Mouse (Mus musculus): ENCODE data around the gene Npnt. TPM values are rescaled to one million over a fixed set of nuclear protein-coding genes. Genes with fewer than 3 reads are reported as not detected.
A peak's percentile ranks its signal among the peaks of the same experiment; 100 is the strongest.

The Npnt gene
- polyA plus RNA-seq, 1 experiment from 2014 or later, result 2.7 TPM

DNA sequence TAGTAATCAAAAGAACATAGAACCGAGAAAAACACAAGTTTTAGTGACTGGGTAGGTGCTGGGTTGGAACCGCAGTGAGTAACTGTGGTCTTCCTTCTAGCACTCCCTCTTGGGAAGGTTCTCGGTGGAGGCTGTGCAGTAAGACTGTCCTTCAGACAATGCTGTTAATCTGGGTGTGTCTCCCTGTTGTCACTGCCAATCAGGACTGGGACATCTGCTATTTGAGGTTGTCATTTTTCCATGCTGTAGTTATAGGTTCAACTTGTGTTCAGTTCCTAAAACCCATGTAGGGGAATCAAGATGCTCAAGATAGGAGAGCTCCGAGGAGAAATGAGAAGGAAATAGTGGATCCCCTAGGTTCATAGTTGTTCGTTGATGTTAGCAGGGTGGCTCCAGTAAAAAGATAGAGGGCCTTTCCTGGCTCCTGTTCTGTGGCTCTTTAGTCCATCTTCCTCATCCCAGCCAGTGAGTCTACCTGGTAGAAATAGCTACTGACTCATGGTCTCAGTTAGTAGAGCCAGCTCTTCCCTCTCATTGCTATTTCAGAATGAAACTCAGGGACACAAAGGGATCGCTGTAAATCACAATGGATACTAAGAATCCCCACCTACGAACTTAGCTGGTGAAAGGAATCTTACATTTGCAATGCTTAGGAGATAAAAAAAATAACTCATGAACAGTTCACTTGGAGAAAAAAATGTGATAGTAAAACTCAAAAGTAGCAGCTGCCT, 12.7 kb upstream of the Npnt start:
- Histone ChIP-seq H3K36me3 (no peaks in the 10 kb centered on the region), H3K4me2 (no peak overlapping the region), H3K9me3 (replicated peaks) (no peaks in the 10 kb centered on the region), H3K4me1 (no peaks in the 10 kb centered on the region; the same call in 1 of the 2 replicates), H3K4me3 (no peak overlapping the region), H3K9ac (no peak overlapping the region), H3K27me3 (replicated peaks) (no peaks in the 10 kb centered on the region), H3K27ac (no peak overlapping the region)
- 65% methylated on average over 7 of the region's 7 CpGs for WGBS (ENCODE audit: insufficient replicate concordance)
- no peak for ATAC-seq

DNA sequence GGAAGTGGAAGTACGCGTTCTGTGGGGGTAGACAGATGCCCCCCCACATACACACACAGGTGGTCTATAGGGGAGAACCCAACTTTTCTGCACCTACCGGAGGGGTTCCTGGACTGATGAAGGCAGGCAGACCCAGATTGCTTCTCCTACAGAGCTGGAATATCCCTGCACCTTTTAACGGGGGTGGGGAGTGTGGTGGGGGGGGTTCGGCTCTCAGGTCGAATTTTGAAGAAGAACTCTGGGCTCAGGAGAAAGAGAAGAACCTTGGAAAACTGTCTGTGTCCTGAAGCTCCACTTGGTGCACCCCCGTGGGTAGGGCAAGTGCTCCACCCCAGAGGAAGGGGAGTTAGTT, 414 bp upstream of the Npnt start:
- Histone ChIP-seq H3K4me1 (peaks cover 10% of the 10 kb centered on the region), H3K36me3 (no peaks in the 10 kb centered on the region), H3K27me3 (replicated peaks) (peaks cover 56% of the 10 kb centered on the region), H3K27ac (no peak overlapping the region), H3K4me2 (peak overlapping the region; percentile 83), H3K9ac (no peak overlapping the region), H3K9me3 (replicated peaks) (no peaks in the 10 kb centered on the region), H3K4me3 (peak overlapping the region; percentile 60)
- WGBS (ENCODE audit: insufficient replicate concordance), result 10% methylated on average over 7 of the region's 7 CpGs
- ATAC-seq, result peak; percentile 17; the same call in 1 of the 2 replicates

DNA sequence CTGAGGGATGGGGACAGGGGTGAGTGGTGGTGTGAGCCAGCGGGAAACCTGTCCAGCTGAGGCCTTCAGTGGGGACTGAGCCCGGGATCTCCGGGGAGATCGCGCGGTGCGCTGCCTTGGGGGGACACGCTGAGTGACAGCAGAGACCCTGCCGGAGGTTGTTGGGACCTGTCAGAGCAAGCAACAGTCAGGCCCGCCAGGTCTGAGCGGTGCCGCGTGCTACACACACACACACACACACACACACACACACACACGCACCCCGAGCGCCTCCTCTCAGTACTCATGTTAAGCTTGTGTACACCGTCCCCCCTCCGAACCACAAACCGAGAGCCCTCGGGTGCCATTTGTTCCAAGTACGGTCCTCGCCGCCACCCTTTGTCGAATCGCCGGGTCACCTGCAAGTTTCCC, 706 bp downstream of the Npnt start:
- peak overlapping the region; percentile 60 for H3K4me3 ChIP-seq
- H3K36me3 ChIP-seq, result no peaks in the 10 kb centered on the region
- H3K4me1 ChIP-seq, result peaks cover 10% of the 10 kb centered on the region
- no peak overlapping the region for H3K9ac ChIP-seq
- H3K4me2 ChIP-seq, result peak overlapping the region; percentile 83
- peaks cover 56% of the 10 kb centered on the region for H3K27me3 ChIP-seq (replicated peaks)
- no peak overlapping the region for H3K27ac ChIP-seq
- ATAC-seq, result peak; percentile 55
- no peaks in the 10 kb centered on the region for H3K9me3 ChIP-seq (replicated peaks)
- WGBS (ENCODE audit: insufficient replicate concordance), result 2% methylated on average over 26 of the region's 26 CpGs

DNA sequence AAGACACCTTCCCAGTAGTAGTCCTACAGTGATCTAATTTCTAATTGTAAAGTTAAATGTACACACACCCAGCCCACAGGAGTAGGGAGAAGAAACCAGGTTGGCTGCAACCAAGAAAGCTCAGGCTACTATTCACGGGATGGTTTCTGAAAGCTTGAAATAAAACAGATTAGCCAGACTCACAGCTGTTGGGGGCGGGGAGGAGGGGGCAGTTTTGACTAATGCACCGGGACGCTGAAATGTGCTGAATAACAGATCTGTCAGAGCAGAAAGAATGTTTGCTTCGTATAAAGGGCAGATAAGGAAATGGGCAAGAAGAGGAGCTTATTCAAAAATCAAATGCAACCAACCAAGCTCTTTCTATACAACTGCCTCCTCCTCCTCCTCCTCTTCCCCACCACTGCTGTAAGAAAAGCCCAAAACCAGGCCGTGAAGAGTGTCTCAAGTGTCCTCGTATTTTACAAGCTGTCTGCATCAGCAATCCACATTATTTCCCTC, 1.7 kb downstream of the Npnt start:
- no peak overlapping the region for H3K4me3 ChIP-seq
- no peak for ATAC-seq
- H3K9me3 ChIP-seq (replicated peaks), result no peaks in the 10 kb centered on the region
- peaks cover 10% of the 10 kb centered on the region for H3K4me1 ChIP-seq
- H3K36me3 ChIP-seq, result no peaks in the 10 kb centered on the region
- H3K9ac ChIP-seq, result no peak overlapping the region
- H3K27ac ChIP-seq, result no peak overlapping the region
- WGBS (ENCODE audit: insufficient replicate concordance), result 20% methylated on average over 7 of the region's 7 CpGs
- H3K27me3 ChIP-seq (replicated peaks), result peaks cover 56% of the 10 kb centered on the region
- H3K4me2 ChIP-seq, result no peak overlapping the region

DNA sequence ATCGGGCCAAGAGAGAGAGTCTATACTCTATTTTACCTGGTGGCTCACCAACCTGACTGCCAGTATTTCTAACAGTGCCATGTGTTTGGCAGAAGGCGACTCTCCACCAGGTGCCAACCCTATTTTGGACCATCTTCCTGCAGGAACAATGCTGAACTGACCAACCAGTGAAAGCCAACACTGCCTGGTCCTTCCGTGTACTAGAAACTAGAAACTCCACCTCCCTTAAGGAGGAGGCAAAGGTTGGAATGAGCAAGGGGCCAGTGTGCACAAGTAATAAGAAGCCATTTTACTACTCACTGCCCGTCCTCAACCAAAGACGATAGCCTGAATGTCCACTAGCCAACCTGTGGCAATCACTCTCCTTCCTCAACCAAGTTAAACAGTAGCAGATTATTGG, 4.0 kb downstream of the Npnt start:
- Histone ChIP-seq H3K4me3 (no peak overlapping the region), H3K4me2 (no peak overlapping the region), H3K9ac (no peak overlapping the region), H3K9me3 (replicated peaks) (no peaks in the 10 kb centered on the region), H3K27ac (no peak overlapping the region), H3K4me1 (peaks cover 10% of the 10 kb centered on the region), H3K36me3 (no peaks in the 10 kb centered on the region), H3K27me3 (replicated peaks) (peaks cover 40% of the 10 kb centered on the region)
- ATAC-seq, result no peak
- WGBS (ENCODE audit: insufficient replicate concordance), result 73% methylated on average over 5 of the region's 5 CpGs

DNA sequence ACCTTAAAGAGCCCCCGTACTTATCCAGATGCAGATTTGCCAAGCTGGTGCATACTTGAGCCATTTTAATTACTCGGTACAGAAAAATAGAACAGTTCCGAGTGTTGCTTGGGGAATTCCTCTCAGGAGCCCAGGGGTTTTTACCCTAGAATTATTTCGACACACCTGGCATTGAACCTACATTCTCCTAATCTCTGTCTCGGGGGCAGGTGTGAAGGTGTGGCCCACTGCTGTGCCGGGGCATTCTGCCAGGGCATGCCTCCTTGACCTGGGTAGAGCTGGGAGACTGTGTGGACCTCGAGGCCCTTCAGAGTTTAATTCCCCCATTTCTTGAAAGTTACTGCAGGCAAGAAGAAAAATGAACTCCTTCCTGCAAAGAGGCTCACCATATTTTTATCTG, 4.4 kb downstream of the Npnt start:
- no peak overlapping the region for H3K9ac ChIP-seq
- H3K4me1 ChIP-seq, result peaks cover 10% of the 10 kb centered on the region
- H3K4me2 ChIP-seq, result no peak overlapping the region
- H3K36me3 ChIP-seq, result no peaks in the 10 kb centered on the region
- H3K27me3 ChIP-seq (replicated peaks), result peaks cover 36% of the 10 kb centered on the region
- no peak overlapping the region for H3K4me3 ChIP-seq
- ATAC-seq, result no peak
- H3K9me3 ChIP-seq (replicated peaks), result no peaks in the 10 kb centered on the region
- H3K27ac ChIP-seq, result no peak overlapping the region
- 62% methylated on average over 7 of the region's 7 CpGs for WGBS (ENCODE audit: insufficient replicate concordance)

DNA sequence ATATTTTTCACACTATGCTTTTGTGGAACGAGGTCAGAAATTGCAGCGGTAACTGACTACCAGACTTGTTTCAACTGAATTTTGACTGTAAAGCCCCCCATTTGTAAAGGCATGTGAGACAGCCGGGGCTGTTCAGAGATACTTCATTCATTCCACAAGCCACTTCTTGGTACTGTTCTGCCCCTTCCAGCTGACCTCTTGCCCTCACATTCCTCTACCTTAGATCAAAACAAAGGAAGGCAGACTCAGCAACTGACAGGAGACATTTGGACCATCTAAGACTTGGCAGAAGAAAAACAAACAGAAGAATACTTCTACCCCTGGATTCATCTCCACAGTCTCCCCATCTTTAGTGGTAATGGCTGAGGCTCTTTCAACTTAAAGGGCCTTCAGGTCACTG, 5.5 kb downstream of the Npnt start:
- Histone ChIP-seq H3K4me3 (no peak overlapping the region), H3K4me1 (peaks cover 6% of the 10 kb centered on the region), H3K27ac (no peak overlapping the region), H3K9ac (no peak overlapping the region), H3K27me3 (replicated peaks) (peaks cover 25% of the 10 kb centered on the region), H3K4me2 (no peak overlapping the region), H3K9me3 (replicated peaks) (no peaks in the 10 kb centered on the region), H3K36me3 (no peaks in the 10 kb centered on the region)
- 70% methylated on average over 3 of the region's 3 CpGs for WGBS (ENCODE audit: insufficient replicate concordance)
- no peak for ATAC-seq

DNA sequence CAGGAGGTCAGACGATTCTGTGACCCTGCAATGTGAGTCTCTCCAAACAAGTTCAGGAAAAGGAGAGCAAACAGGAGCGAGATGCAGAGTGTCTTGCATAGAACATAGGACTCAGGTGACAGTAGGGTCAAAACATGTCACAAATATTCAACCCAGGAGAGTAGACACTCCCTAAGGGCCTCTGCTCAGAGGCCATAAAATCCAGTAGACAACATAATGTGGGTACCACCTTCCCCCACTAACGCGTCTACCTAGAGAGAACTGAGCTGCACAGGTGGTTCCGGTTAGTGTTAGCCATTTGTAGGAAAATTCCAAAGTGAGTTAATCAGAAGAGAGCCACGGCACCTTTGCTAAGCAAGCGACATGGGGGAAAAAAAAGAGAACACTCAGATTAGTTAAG, 5.9 kb downstream of the Npnt start:
- no peaks in the 10 kb centered on the region for H3K9me3 ChIP-seq (replicated peaks)
- no peak overlapping the region for H3K4me3 ChIP-seq
- H3K4me1 ChIP-seq, result peaks cover 2% of the 10 kb centered on the region; the same call in 1 of the 2 replicates
- H3K27me3 ChIP-seq (replicated peaks), result peaks cover 21% of the 10 kb centered on the region
- no peak for ATAC-seq
- 65% methylated on average over 7 of the region's 7 CpGs for WGBS (ENCODE audit: insufficient replicate concordance)
- H3K27ac ChIP-seq, result no peak overlapping the region
- no peak overlapping the region for H3K4me2 ChIP-seq
- H3K9ac ChIP-seq, result no peak overlapping the region
- no peaks in the 10 kb centered on the region for H3K36me3 ChIP-seq

DNA sequence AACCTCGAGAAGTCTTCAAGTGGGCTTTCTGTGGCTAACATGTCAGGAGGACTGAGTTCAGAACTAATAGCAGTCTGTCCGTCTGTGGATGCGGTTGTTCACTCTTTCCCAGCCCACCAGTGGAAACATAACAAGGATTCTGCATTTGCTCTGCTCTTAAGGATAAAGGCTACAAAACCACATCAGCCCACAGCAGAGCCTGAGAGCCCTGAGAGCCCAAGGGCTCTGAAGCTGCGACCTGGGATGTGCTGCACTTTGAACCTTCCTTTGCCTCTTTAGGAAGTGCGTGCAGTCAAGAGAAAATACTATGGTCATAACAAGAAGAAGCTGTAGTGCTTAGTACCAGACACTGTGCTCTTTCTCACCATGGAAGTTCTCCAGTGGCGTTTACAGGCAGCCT, 7.3 kb downstream of the Npnt start:
- H3K9me3 ChIP-seq (replicated peaks), result no peaks in the 10 kb centered on the region
- 72% methylated on average over 6 of the region's 6 CpGs for WGBS (ENCODE audit: insufficient replicate concordance)
- peaks cover 2% of the 10 kb centered on the region; the same call in 1 of the 2 replicates for H3K4me1 ChIP-seq
- H3K36me3 ChIP-seq, result no peaks in the 10 kb centered on the region
- no peak for ATAC-seq
- no peak overlapping the region for H3K27ac ChIP-seq
- no peak overlapping the region for H3K9ac ChIP-seq
- H3K27me3 ChIP-seq (replicated peaks), result peaks cover 7% of the 10 kb centered on the region
- no peak overlapping the region for H3K4me2 ChIP-seq
- H3K4me3 ChIP-seq, result no peak overlapping the region

DNA sequence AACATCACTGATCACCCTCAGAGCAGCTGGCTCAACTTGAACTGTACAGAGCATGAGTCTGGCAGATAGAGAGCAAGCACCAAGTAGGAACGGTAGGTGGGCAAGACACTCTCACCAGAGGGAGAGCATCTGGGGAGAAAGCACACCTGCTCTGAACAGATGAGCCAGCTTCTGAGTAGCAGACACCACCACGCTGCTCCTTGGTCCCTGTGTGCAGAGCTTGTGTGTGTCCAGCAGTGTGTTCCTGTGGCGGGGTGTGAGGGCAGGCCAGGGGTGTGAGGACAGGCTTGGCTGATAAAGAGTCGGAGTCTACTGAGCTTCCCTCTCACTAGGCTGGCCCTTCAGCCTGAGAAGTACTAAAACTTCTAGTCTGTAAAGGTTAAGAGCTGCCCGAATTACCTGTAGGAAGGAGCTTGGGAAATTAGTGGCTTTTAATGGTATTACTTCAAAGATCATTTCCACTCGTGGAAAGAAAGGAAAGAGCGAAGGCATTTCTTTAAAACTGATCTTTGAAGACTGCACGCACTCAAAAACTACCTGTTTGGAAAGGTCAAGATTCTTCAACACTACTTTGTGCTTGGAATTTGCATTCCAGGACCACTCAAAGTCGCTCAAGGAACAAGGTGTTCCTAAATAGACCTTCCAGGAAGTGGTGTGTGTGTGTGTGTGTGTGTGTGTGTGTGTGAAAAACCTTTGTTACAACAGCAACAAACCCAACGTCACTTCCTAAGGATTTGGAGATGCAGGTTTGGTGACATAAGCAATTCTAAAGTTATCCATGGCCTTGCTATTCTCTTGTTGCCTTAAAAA, 9.7 kb downstream of the Npnt start:
- WGBS (ENCODE audit: insufficient replicate concordance), result 59% methylated on average over 10 of the region's 10 CpGs

DNA sequence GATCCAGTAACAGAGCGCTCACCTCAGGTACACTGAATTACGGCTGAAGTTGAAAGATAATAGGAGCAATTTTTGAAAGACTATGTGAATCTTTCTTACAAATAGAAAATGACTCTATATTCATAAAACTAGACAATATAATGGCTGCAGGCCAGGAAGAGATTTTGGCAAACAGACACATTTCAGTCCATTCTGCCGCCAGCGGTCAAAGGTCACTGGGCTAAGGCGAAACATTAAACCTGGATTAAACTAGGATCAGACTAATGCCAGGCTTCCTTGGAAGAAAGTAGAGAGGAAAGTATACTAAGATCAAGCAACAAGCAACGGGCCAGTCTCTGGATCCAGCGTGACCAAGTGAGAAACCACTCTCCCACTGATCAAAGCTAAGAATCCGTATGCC, 11.1 kb downstream of the Npnt start:
- peaks cover 2% of the 10 kb centered on the region; the same call in 1 of the 2 replicates for H3K4me1 ChIP-seq
- ATAC-seq, result no peak
- H3K9me3 ChIP-seq (replicated peaks), result no peaks in the 10 kb centered on the region
- no peak overlapping the region for H3K27ac ChIP-seq
- H3K4me3 ChIP-seq, result no peak overlapping the region
- H3K36me3 ChIP-seq, result no peaks in the 10 kb centered on the region
- no peak overlapping the region for H3K4me2 ChIP-seq
- no peaks in the 10 kb centered on the region for H3K27me3 ChIP-seq (replicated peaks)
- WGBS (ENCODE audit: insufficient replicate concordance), result 77% methylated on average over 8 of the region's 8 CpGs
- no peak overlapping the region for H3K9ac ChIP-seq

More for the DNA sequence above, 9.7 kb downstream of the Npnt start:
- Histone ChIP-seq H3K9ac (no peak overlapping the region), H3K4me3 (no peak overlapping the region), H3K4me1 (peaks cover 2% of the 10 kb centered on the region; the same call in 1 of the 2 replicates), H3K27ac (no peak overlapping the region), H3K36me3 (no peaks in the 10 kb centered on the region), H3K9me3 (replicated peaks) (no peaks in the 10 kb centered on the region), H3K27me3 (replicated peaks) (no peaks in the 10 kb centered on the region), H3K4me2 (no peak overlapping the region)
- ATAC-seq, result no peak

DNA sequence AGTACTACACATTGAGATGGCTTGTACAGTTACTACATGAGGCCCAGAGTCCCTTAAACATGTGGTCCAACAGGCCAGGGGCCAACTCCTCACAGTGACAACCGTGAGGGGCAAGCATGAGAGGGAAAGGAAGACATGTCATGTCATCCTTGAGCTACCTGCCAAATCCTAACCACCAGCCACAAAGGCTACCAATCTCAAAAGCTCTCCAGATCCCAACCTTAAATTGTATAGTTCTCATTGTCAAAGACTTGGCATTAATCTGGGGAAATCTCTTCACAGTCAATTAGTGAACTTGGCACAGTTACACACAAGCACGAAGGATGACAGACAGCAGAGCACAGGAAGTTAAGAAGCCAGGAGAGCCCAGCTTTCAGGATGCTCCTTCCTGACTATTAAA, 15.4 kb downstream of the Npnt start:
- H3K4me2 ChIP-seq, result no peak overlapping the region
- no peak overlapping the region for H3K27ac ChIP-seq
- no peak overlapping the region for H3K4me3 ChIP-seq
- no peaks in the 10 kb centered on the region for H3K36me3 ChIP-seq
- H3K9me3 ChIP-seq (replicated peaks), result no peaks in the 10 kb centered on the region
- H3K9ac ChIP-seq, result no peak overlapping the region
- no peaks in the 10 kb centered on the region for H3K27me3 ChIP-seq (replicated peaks)
- peaks cover 2% of the 10 kb centered on the region; the same call in 1 of the 2 replicates for H3K4me1 ChIP-seq
- no peak for ATAC-seq
- WGBS (ENCODE audit: insufficient replicate concordance), result 49% methylated on average over 2 of the region's 2 CpGs
